Mouse (Mus musculus): ENCODE data around the gene Mmadhc. TPM values are rescaled to one million over a fixed set of nuclear protein-coding genes. Genes with fewer than 3 reads are reported as not detected.

Mmadhc gene
- 37.8 to 48.3 TPM (median 42.0 TPM) in 4 replicates for total RNA-seq (2023; ENCODE audit: inconsistent age)

DNA sequence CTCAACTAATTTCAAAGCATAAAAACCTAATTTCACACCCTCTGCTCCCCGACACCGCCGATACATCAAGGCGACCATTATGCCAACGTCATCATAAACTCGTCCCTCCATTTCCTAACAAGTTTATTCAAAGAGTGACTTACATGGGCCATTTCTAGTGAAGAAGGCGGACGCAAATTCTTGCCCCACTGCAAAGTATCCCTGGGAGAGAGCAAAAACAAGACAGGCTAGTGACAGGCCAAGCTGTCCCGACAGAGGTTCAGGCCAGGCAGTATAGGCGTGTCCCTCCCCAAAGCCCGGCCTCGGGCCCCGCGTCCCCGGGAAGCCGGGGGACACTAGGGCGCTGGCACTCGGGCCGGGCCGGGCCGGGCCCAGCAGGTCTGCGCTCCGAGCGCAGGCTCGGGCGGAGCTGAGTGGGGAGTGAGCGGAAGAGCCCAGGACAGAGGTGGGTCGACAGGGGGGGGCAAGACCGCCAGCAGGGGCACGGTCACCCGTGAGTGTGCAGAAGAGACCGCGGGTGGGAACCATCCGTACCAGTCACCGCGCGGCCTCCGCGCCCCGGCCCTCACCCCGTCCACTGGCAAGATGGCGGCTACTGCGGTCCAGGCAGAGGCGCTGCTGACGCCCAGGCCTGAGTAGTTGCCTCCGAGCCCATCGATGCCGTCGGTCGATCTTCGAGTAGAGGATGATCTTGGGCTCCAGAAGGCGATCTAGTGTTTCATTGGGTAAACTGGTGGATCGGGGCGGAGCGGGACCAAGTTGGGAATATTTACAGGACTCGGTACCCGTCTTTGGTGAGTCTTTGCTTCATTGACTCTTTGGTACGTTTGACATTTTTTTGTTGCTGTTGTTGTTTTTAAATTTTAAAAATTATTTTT lies at the start of gene Mmadhc:
Gene Mmadhc, minus strand, starts transcription at position 693 of the 878 bp plus-strand sequence.

Other genes with a start within 250 kb of the Mmadhc start
- gene Lypd6, start 230.4 kb downstream of the Mmadhc start, total RNA-seq (2023; ENCODE audit: inconsistent age): not detected in 4 replicates